Mouse (Mus musculus): ENCODE results near the gene Ccdc69. TPM values are rescaled to one million over a fixed set of nuclear protein-coding genes. Genes with fewer than 3 reads are reported as not detected.

The Ccdc69 gene
- polyA plus RNA-seq, 1 experiment from 2014 or later: 1.9 TPM

DNA sequence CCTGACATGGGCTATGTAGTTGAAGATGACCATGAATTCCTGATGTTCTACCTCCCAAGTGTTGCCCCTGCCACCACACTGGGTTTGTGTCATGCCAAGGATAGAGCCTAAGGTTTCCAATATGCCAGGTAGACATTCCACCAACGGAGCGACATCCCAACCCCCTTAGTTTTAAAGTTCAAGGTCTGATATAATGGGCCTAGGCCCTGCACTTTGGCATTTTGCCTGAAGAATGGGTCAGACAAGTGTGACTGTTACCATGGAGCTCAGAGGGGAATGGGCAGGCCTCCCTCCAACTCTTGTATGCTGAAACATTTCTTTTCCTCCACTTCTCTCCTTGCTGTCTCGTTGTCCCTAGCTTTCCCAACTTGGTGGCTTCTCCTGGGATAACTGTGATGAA lies 25.3 kb upstream of the Ccdc69 start:
- no peaks in the 10 kb centered on the region for H3K9me3 ChIP-seq (ENCODE audit: low read depth, low read length)
- WGBS: 77% methylated on average over 3 of the region's 3 CpGs
- H3K36me3 ChIP-seq (ENCODE audit: insufficient read depth): no peaks in the 10 kb centered on the region
- no peak for ATAC-seq (ENCODE audit: insufficient read depth)
- H3K27me3 ChIP-seq (ENCODE audit: insufficient read depth, low read length): no peaks in the 10 kb centered on the region
- no peak overlapping the region for H3K4me3 ChIP-seq (ENCODE audit: low read depth, low read length)
- H3K9ac ChIP-seq: no peak overlapping the region
- no peak for DNase-seq
- H3K4me1 ChIP-seq (ENCODE audit: insufficient read depth): no peaks in the 10 kb centered on the region
- no peak overlapping the region for H3K4me2 ChIP-seq
- no peak overlapping the region for H3K27ac ChIP-seq (ENCODE audit: low read depth)
- no peak for TF ChIP-seq CTCF (IDR thresholded peaks at IDR 0.05; ENCODE audit: low read depth)

DNA sequence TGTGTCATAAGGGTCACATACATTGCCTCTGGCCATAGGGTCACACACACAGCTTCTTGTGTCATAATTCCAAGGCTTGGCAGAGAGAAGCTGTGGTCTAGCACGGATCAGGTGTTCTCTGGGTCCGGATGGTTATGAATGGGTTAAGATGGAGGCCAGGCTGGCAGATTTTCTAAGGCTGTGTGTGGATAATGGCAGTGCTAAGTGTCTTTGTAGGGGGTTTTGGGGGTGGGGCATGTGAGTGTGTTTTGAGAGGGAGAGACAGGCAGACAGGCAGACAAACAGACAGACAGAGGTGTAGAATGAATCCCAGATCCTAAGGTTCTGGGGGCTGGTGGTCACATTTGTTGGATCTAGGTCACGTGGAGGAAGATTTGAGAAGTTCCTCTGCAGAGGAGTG lies 24.1 kb upstream of the Ccdc69 start:
- no peak for TF ChIP-seq CTCF (IDR thresholded peaks at IDR 0.05; ENCODE audit: low read depth)
- Histone ChIP-seq H3K9ac (no peak overlapping the region), H3K4me3 (ENCODE audit: low read depth, low read length) (no peak overlapping the region), H3K4me2 (no peak overlapping the region), H3K9me3 (ENCODE audit: low read depth, low read length) (no peaks in the 10 kb centered on the region), H3K27me3 (ENCODE audit: insufficient read depth, low read length) (no peaks in the 10 kb centered on the region), H3K36me3 (ENCODE audit: insufficient read depth) (no peaks in the 10 kb centered on the region), H3K27ac (ENCODE audit: low read depth) (no peak overlapping the region), H3K4me1 (ENCODE audit: insufficient read depth) (no peaks in the 10 kb centered on the region)
- DNase-seq (no peak), ATAC-seq (ENCODE audit: insufficient read depth) (no peak)
- WGBS: 74% methylated on average over 3 of the region's 3 CpGs

GRCm38 (mm10) chr11:55099868-55100267 lies 21.9 kb upstream of the Ccdc69 start:
- 55% methylated on average over 4 of the region's 4 CpGs for WGBS
- Histone ChIP-seq H3K27ac (ENCODE audit: low read depth) (no peak overlapping the region), H3K4me1 (ENCODE audit: insufficient read depth) (no peaks in the 10 kb centered on the region), H3K4me2 (no peak overlapping the region), H3K9ac (no peak overlapping the region), H3K36me3 (ENCODE audit: insufficient read depth) (no peaks in the 10 kb centered on the region), H3K9me3 (ENCODE audit: low read depth, low read length) (no peaks in the 10 kb centered on the region), H3K27me3 (ENCODE audit: insufficient read depth, low read length) (no peaks in the 10 kb centered on the region), H3K4me3 (ENCODE audit: low read depth, low read length) (no peak overlapping the region)
- no peak for TF ChIP-seq CTCF (IDR thresholded peaks at IDR 0.05; ENCODE audit: low read depth)
- DNase-seq: no peak
- ATAC-seq (ENCODE audit: insufficient read depth): no peak

GRCm38 (mm10) chr11:55099019-55099771 lies 21.3 kb upstream of the Ccdc69 start:
- no peak for TF ChIP-seq CTCF (IDR thresholded peaks at IDR 0.05; ENCODE audit: low read depth)
- 89% methylated on average over 8 of the region's 8 CpGs for WGBS
- H3K9ac ChIP-seq: no peak overlapping the region

DNA sequence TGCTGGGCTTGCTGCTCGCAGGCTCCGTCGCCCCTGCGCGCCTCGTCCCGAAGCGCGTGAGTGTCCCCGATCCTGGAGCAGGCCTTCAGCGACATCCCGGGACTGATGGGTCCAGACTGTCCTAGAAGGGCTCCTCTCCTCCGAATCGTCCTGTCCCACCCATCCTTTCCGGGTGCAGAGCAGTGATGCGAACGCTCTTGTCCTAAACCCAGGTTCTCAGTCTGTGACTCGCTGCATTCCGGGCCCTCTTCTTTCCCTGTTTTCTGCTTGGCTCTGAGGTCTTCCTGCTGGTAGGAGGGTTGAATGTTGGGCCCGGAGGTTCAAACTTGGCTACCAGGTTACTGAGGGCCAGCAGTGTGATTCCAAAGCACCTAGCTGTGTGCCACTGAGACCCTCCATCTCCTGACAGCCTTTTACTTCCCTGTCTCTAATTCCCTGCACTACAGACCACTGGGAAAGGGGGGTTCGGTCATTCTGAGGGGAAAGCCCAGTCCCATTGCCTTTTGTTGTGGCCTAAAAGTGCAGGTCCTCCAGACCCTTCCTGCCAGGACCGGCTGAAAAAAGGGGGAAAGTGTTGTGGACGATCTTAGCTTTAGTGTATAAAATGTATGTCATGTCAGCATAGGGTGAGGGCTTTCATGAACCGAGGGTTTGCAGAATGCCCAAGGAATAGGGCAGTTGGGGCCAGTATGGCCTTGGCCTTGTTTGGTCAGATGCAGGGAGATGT lies 20.4 kb upstream of the Ccdc69 start:
- Histone ChIP-seq H3K9me3 (ENCODE audit: low read depth, low read length) (no peaks in the 10 kb centered on the region), H3K4me2 (peak overlapping the region; percentile 71), H3K27ac (ENCODE audit: low read depth) (no peak overlapping the region), H3K36me3 (ENCODE audit: insufficient read depth) (no peaks in the 10 kb centered on the region), H3K9ac (peak overlapping the region; percentile 42; the same call in 1 of the 2 replicates), H3K4me1 (ENCODE audit: insufficient read depth) (no peaks in the 10 kb centered on the region), H3K4me3 (ENCODE audit: low read depth, low read length) (peak overlapping the region; percentile 42), H3K27me3 (ENCODE audit: insufficient read depth, low read length) (no peaks in the 10 kb centered on the region)
- 15% methylated on average over 24 of the region's 24 CpGs for WGBS
- no peak for TF ChIP-seq CTCF (IDR thresholded peaks at IDR 0.05; ENCODE audit: low read depth)
- ATAC-seq (ENCODE audit: insufficient read depth) (no peak; the same call in 1 of the 2 replicates), DNase-seq (no peak)

More at GRCm38 (mm10) chr11:55099019-55099771, 21.3 kb upstream of the Ccdc69 start:
- no peaks in the 10 kb centered on the region for H3K9me3 ChIP-seq (ENCODE audit: low read depth, low read length)
- no peaks in the 10 kb centered on the region for H3K27me3 ChIP-seq (ENCODE audit: insufficient read depth, low read length)
- H3K36me3 ChIP-seq (ENCODE audit: insufficient read depth): no peaks in the 10 kb centered on the region
- H3K4me3 ChIP-seq (ENCODE audit: low read depth, low read length): no peak overlapping the region
- ATAC-seq (ENCODE audit: insufficient read depth): no peak
- no peaks in the 10 kb centered on the region for H3K4me1 ChIP-seq (ENCODE audit: insufficient read depth)
- H3K4me2 ChIP-seq: no peak overlapping the region
- no peak for DNase-seq
- no peak overlapping the region for H3K27ac ChIP-seq (ENCODE audit: low read depth)

- 2% methylated on average over 45 of the region's 45 CpGs for WGBS
- TF ChIP-seq CTCF (IDR thresholded peaks at IDR 0.05; ENCODE audit: low read depth): peak; percentile 13; the same call in 1 of the 2 replicates
- Histone ChIP-seq H3K27me3 (ENCODE audit: insufficient read depth, low read length) (no peaks in the 10 kb centered on the region), H3K27ac (ENCODE audit: low read depth) (peak within 1 kb of the TSS; percentile 70), H3K4me3 (ENCODE audit: low read depth, low read length) (peak within 1 kb of the TSS; percentile 42), H3K4me2 (peak within 1 kb of the TSS; percentile 71), H3K36me3 (ENCODE audit: insufficient read depth) (no peaks in the 10 kb centered on the region), H3K4me1 (ENCODE audit: insufficient read depth) (no peaks in the 10 kb centered on the region), H3K9ac (peak within 1 kb of the TSS; percentile 42), H3K9me3 (ENCODE audit: low read depth, low read length) (no peaks in the 10 kb centered on the region)
- ATAC-seq (ENCODE audit: insufficient read depth) (peak; percentile 92), DNase-seq (peak; percentile 98)
Measured at GRCm38 (mm10) chr11:55097463-55098188, 19.7 kb upstream of the Ccdc69 start, which contains the start of gene Gm2a. Gene Gm2a (plus strand): TSS chr11:55098115.

All from lung, embryonic 14.5 days (tissue).